Mouse (Mus musculus) heart, embryonic 12.5 days (tissue): ENCODE results near the gene Kif1bp. TPM values are rescaled to one million over a fixed set of nuclear protein-coding genes. Genes with fewer than 3 reads are reported as not detected.
"Not testable (repeated sequence)": the region's sequence is repeated elsewhere in the genome, so short reads cannot be mapped to it uniquely, and the experiment has no call there.

ENCODE experiments used
- ATAC-seq: fragments of 200-750 bp; cut with Nextera tagmentation; 2 replicates; pipeline ENCODE4 v1.8.0; 2017; ENCODE audit warnings: moderate TSS enrichment, moderate library complexity; ENCODE audit not compliant: insufficient number of reproducible peaks, low FRiP score
- H3K27ac ChIP-seq: fragments of 300-500 bp; sonication (generic); 2 replicates; pipeline ENCODE4 v1.5.1; 2016; ENCODE audit warnings: mild to moderate bottlenecking, moderate library complexity; ENCODE audit not compliant: poor library complexity, severe bottlenecking
- H3K27me3 ChIP-seq: fragments of 300-500 bp; sonication (generic); replicated peaks from 2 replicates; pipeline ENCODE4 v1.6.1; 2016; ENCODE audit warnings: mild to moderate bottlenecking, moderate library complexity
- H3K36me3 ChIP-seq: fragments of 300-500 bp; sonication (generic); 2 replicates; pipeline ENCODE4 v1.6.1; 2016; ENCODE audit warnings: mild to moderate bottlenecking, moderate library complexity
- H3K4me1 ChIP-seq: fragments of 300-500 bp; sonication (generic); replicated peaks from 2 replicates; pipeline ENCODE4 v1.6.1; 2016; ENCODE audit warnings: mild to moderate bottlenecking
- H3K4me2 ChIP-seq: fragments of 300-500 bp; sonication (generic); 2 replicates; pipeline ENCODE4 v1.6.1; 2016; ENCODE audit warnings: mild to moderate bottlenecking, moderate library complexity
- H3K4me3 ChIP-seq: fragments of 300-500 bp; sonication (generic); 2 replicates; pipeline ENCODE4 v1.5.1; 2016; ENCODE audit warnings: mild to moderate bottlenecking
- H3K9ac ChIP-seq: fragments of 300-500 bp; sonication (generic); 2 replicates; pipeline ENCODE4 v1.6.1; 2016; ENCODE audit warnings: mild to moderate bottlenecking, moderate library complexity
- H3K9me3 ChIP-seq: fragments of 300-500 bp; sonication (generic); replicated peaks from 2 replicates; pipeline ENCODE4 v1.6.1; 2016; ENCODE audit warnings: mild to moderate bottlenecking, moderate library complexity
- WGBS: fragments of 180-500 bp; shearing (Covaris S2); methylation state at CpG from one replicate; pipeline ENCODE4 v1.1.7; 2016; 5-methylcytosine and 5-hydroxymethylcytosine counted together
- polyA plus RNA-seq: library from polyadenylated mRNA; unstranded; fragments of >200 nt; fragmentation: Nextera tagmentation; extraction: Ambion mirVana; gene quantifications from 2 replicates; pipeline ENCODE4 v1.2.1, GENCODE M21; 2016

The Kif1bp gene
- polyA plus RNA-seq, 1 experiment from 2014 or later, result 34.4 TPM

DNA sequence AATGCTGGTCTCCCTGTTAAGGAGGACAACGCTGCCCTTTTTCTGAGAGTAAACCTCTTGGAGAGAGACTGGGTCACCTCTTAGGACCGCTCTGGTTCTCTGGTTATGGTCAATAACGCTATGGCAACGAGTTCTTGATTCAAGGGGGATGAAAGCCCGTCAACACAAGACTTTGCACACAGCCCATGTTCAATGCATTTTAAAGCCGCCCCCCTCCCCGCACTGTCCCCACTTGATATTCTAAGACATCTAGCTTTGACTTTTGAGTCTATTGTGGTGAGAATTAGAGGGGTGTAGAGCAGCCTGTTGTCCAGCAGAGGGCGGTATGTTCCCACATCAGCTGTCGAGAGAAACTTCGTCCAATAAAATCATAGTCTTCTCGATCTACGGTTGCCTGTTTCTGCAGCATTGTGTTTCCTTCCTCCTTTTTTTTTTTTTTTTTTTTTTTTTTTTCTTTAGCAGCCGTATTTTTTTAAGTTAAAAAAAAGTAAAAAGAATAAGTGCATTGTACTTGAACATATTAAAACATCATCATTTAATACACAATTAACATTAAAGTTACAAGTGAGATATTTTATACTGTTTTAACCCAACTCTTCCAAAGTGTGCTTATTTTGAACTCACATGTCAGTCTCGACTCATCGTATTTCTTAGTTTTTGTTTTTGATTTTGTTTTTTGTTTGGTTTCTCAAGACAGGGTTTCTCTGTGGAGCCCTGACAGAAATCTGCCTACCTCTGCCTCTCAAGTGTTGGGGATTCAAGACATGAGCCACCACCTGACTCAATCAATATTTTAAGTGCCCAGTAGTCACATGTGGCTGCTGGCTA is 78.0 kb downstream of the Kif1bp start:
- Histone ChIP-seq H3K27me3 (no peaks in the 10 kb centered on the region), H3K4me1 (no peaks in the 10 kb centered on the region), H3K4me2 (no peak overlapping the region), H3K9ac (no peak overlapping the region), H3K36me3 (no peaks in the 10 kb centered on the region), H3K9me3 (no peaks in the 10 kb centered on the region), H3K4me3 (no peak overlapping the region), H3K27ac (no peak overlapping the region)
- no peak for ATAC-seq
- 24% methylated on average over 15 of the region's 15 CpGs for WGBS

DNA sequence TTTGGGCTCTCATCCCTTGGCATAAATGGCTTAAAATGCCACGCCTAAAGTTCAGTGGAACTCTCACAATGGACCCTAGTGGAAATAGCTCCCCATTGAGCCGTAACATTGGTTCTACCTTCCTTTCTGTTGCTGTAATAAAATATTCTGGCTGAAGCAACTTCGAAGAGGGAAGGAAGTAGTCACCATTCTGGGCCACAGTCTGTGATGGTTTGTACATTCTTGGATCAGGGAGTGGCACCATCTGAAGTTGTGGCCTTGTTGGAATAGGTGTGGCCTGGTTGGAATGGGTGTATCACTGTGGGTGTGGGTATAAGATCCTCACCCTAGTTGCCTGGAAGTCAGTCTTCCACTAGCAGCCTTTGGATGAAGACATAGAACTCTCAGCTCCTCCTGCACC is 86.6 kb downstream of the Kif1bp start:
- H3K27me3 ChIP-seq, H3K9me3 ChIP-seq, H3K4me2 ChIP-seq, ATAC-seq, H3K9ac ChIP-seq, H3K36me3 ChIP-seq, H3K4me1 ChIP-seq, H3K27ac ChIP-seq, H3K4me3 ChIP-seq: not testable (repeated sequence)
- whole genome bisulfite sequencing, result 79% methylated on average over 3 of the region's 3 CpGs

Other genes starting within 250 kb of the Kif1bp start
- gene Hk1, start 198.5 kb downstream of the Kif1bp start, polyA plus RNA-seq, result 215 and 227 TPM in 2 replicates
- gene Hkdc1, start 156.0 kb downstream of the Kif1bp start, polyA plus RNA-seq, result 0.22 and 0.26 TPM in 2 replicates
- 0.63 and 0.69 TPM in 2 replicates for gene 4930507D05Rik, start 129.0 kb downstream of the Kif1bp start, polyA plus RNA-seq
- 29.0 and 30.3 TPM in 2 replicates for gene Supv3l1, start 128.7 kb downstream of the Kif1bp start, polyA plus RNA-seq
- 77.7 and 81.4 TPM in 2 replicates for gene Vps26a, start 91.7 kb downstream of the Kif1bp start, polyA plus RNA-seq
- gene Srgn, start 51.0 kb downstream of the Kif1bp start, polyA plus RNA-seq, result 6.0 and 8.5 TPM in 2 replicates
- gene Ddx21, start 23.8 kb upstream of the Kif1bp start, polyA plus RNA-seq, result 17.3 and 18.6 TPM in 2 replicates
- gene Ddx50, start 72.8 kb upstream of the Kif1bp start, polyA plus RNA-seq, result 112 and 118 TPM in 2 replicates
- 0.98 and 1.1 TPM in 2 replicates for gene Stox1, start 147.7 kb upstream of the Kif1bp start, polyA plus RNA-seq
- 89.7 and 93.6 TPM in 2 replicates for gene Ccar1, start 213.8 kb upstream of the Kif1bp start, polyA plus RNA-seq